Mouse (Mus musculus): Measurements from ENCODE around the gene Gabre.

Gabre gene

GRCm38 (mm10) chrX:72274659-72275371, at the start of gene Gabre:
TSS of gene Gabre (minus strand) at chrX:72274803.
- Histone ChIP-seq H3K9me3 (ENCODE audit: low read length) (no peaks in the 10 kb centered on the region), H3K4me3 (replicated peaks; ENCODE audit: low read length) (peak within 1 kb of the TSS; percentile 68), H3K36me3 (ENCODE audit: insufficient read depth, low read length) (no peaks in the 10 kb centered on the region), H3K27me3 (ENCODE audit: insufficient read depth, low read length) (peaks cover 8% of the 10 kb centered on the region; the same call in 1 of the 2 replicates), H3K4me1 (replicated peaks; ENCODE audit: low read depth, low read length) (no peaks in the 10 kb centered on the region)
- no peak for TF ChIP-seq CTCF (conservative IDR thresholded peaks at IDR 0.05; ENCODE audit: low read length)
- TF ChIP-seq POU5F1 (IDR thresholded peaks at IDR 0.05; ENCODE audit: borderline replicate concordance, low read length) = no peak
- no peak for TF ChIP-seq NANOG (IDR thresholded peaks at IDR 0.05; ENCODE audit: borderline replicate concordance, low read length)

- TF ChIP-seq CTCF (conservative IDR thresholded peaks at IDR 0.05; ENCODE audit: low read length) (no peak), NANOG (IDR thresholded peaks at IDR 0.05; ENCODE audit: borderline replicate concordance, low read length) (no peak), POU5F1 (IDR thresholded peaks at IDR 0.05; ENCODE audit: borderline replicate concordance, low read length) (no peak)
- H3K4me1 ChIP-seq (replicated peaks; ENCODE audit: low read depth, low read length) = no peaks in the 10 kb centered on the region
- no peak overlapping the region for H3K4me3 ChIP-seq (replicated peaks; ENCODE audit: low read length)
- H3K9me3 ChIP-seq (ENCODE audit: low read length) = no peaks in the 10 kb centered on the region
- H3K36me3 ChIP-seq (ENCODE audit: insufficient read depth, low read length) = no peaks in the 10 kb centered on the region
- no peaks in the 10 kb centered on the region for H3K27me3 ChIP-seq (ENCODE audit: insufficient read depth, low read length)
Measured at GRCm38 (mm10) chrX:72297812-72298211, 23.2 kb upstream of the Gabre start.

GRCm38 (mm10) chrX:72275372-72275663, 715 bp upstream of the Gabre start:
- Histone ChIP-seq H3K36me3 (ENCODE audit: insufficient read depth, low read length) (no peaks in the 10 kb centered on the region), H3K4me3 (replicated peaks; ENCODE audit: low read length) (no peak overlapping the region), H3K4me1 (replicated peaks; ENCODE audit: low read depth, low read length) (no peaks in the 10 kb centered on the region), H3K27me3 (ENCODE audit: insufficient read depth, low read length) (peaks cover 8% of the 10 kb centered on the region; the same call in 1 of the 2 replicates), H3K9me3 (ENCODE audit: low read length) (no peaks in the 10 kb centered on the region)
- TF ChIP-seq NANOG (IDR thresholded peaks at IDR 0.05; ENCODE audit: borderline replicate concordance, low read length) = no peak
- no peak for TF ChIP-seq POU5F1 (IDR thresholded peaks at IDR 0.05; ENCODE audit: borderline replicate concordance, low read length)
- TF ChIP-seq CTCF (conservative IDR thresholded peaks at IDR 0.05; ENCODE audit: low read length) = no peak

- H3K4me3 ChIP-seq (replicated peaks; ENCODE audit: low read length) = peak overlapping the region; percentile 68
- H3K4me1 ChIP-seq (replicated peaks; ENCODE audit: low read depth, low read length) = no peaks in the 10 kb centered on the region
- TF ChIP-seq POU5F1 (IDR thresholded peaks at IDR 0.05; ENCODE audit: borderline replicate concordance, low read length) = no peak
- TF ChIP-seq CTCF (conservative IDR thresholded peaks at IDR 0.05; ENCODE audit: low read length) = no peak
- no peak for TF ChIP-seq NANOG (IDR thresholded peaks at IDR 0.05; ENCODE audit: borderline replicate concordance, low read length)
- peaks cover 8% of the 10 kb centered on the region; the same call in 1 of the 2 replicates for H3K27me3 ChIP-seq (ENCODE audit: insufficient read depth, low read length)
- no peaks in the 10 kb centered on the region for H3K9me3 ChIP-seq (ENCODE audit: low read length)
- H3K36me3 ChIP-seq (ENCODE audit: insufficient read depth, low read length) = no peaks in the 10 kb centered on the region
Measured at GRCm38 (mm10) chrX:72273966-72274658, 491 bp downstream of the Gabre start.

- Histone ChIP-seq H3K27me3 (ENCODE audit: insufficient read depth, low read length) (peaks cover 8% of the 10 kb centered on the region; the same call in 1 of the 2 replicates), H3K4me3 (replicated peaks; ENCODE audit: low read length) (no peak overlapping the region), H3K36me3 (ENCODE audit: insufficient read depth, low read length) (no peaks in the 10 kb centered on the region), H3K9me3 (ENCODE audit: low read length) (no peaks in the 10 kb centered on the region), H3K4me1 (replicated peaks; ENCODE audit: low read depth, low read length) (no peaks in the 10 kb centered on the region)
- no peak for TF ChIP-seq POU5F1 (IDR thresholded peaks at IDR 0.05; ENCODE audit: borderline replicate concordance, low read length)
- TF ChIP-seq NANOG (IDR thresholded peaks at IDR 0.05; ENCODE audit: borderline replicate concordance, low read length) = no peak
- TF ChIP-seq CTCF (conservative IDR thresholded peaks at IDR 0.05; ENCODE audit: low read length) = no peak
Measured at GRCm38 (mm10) chrX:72270637-72271036, 4.0 kb downstream of the Gabre start.

GRCm38 (mm10) chrX:72221717-72222116, 52.9 kb downstream of the Gabre start, which contains the start of gene Magea4:
TSS of gene Magea4 (plus strand) at chrX:72222017.
- H3K4me3 ChIP-seq (replicated peaks; ENCODE audit: low read length) = no peak within 1 kb of the TSS
- H3K9me3 ChIP-seq (ENCODE audit: low read length) = peaks cover 4% of the 10 kb centered on the region; the same call in 1 of the 2 replicates
- H3K4me1 ChIP-seq (replicated peaks; ENCODE audit: low read depth, low read length) = no peaks in the 10 kb centered on the region
- no peaks in the 10 kb centered on the region for H3K27me3 ChIP-seq (ENCODE audit: insufficient read depth, low read length)
- H3K36me3 ChIP-seq (ENCODE audit: insufficient read depth, low read length) = no peaks in the 10 kb centered on the region
- TF ChIP-seq POU5F1 (IDR thresholded peaks at IDR 0.05; ENCODE audit: borderline replicate concordance, low read length) = no peak
- no peak for TF ChIP-seq NANOG (IDR thresholded peaks at IDR 0.05; ENCODE audit: borderline replicate concordance, low read length)
- TF ChIP-seq CTCF (conservative IDR thresholded peaks at IDR 0.05; ENCODE audit: low read length) = no peak
